Mouse (Mus musculus): Measurements from ENCODE around the gene Lmf2. TPM values are rescaled to one million over a fixed set of nuclear protein-coding genes. Genes with fewer than 3 reads are reported as not detected.

The Lmf2 gene
- 81.7 and 84.4 TPM in 2 replicates for polyA plus RNA-seq (2012; rRNA removed)

DNA sequence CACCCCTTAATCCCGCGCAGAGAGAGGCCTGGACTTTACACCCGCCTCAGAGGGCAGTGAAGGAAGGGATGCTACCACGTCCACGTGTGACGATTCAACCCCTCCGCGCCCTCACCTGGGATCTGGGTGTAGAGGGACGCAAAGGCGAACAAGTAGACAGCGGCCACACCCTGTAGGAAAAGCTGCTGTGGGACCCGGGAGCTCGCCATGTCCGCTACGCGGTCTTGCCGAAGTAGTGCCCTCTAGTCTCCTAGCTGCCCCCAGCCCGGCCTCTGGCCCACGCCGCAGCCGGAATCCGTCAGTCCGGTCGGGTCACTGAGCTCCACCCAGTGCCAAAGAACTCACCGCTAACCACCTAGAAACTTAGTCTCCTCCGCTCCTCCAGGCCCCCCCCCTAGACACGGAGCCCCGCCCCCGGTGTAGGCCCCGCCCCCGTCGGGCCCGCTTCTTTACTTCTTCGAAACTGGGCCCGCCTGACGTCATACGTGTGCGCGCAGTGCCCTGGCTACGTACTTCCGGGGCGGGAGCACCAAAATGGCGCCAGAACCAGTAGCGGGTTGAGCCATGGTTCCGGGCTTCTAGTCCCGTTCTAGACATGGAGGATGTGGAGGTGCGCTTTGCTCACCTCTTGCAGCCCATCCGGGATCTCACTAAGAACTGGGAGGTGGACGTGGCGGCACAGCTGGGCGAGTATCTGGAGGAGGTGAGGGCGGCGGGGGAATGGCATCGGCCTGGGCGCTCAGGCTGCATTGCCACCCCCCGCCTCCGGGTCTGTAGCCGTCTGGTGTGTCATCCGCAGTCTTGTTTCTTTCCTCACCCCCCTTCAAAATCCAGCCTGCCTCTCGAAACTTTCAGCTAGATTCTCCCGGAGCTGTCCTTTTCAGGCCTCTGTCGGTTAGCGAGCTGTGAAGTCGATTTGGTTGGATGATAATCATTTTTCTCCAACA lies at the start of gene Lmf2, which contains the start of gene Ncaph2:
Gene Lmf2, minus strand, starts transcription at position 419 of the 947 bp plus-strand sequence.
Gene Ncaph2, plus strand, starts transcription at position 479 of the 947 bp plus-strand sequence.
- WGBS = under 1% methylated on average over 64 of the region's 64 CpGs
- peak; percentile 98 for DNase-seq
- peaks cover 5% of the 10 kb centered on the region for H3K4me1 ChIP-seq (ENCODE audit: control insufficient read depth, insufficient read depth, low read length)
- TF ChIP-seq CTCF (IDR thresholded peaks at IDR 0.05; ENCODE audit: insufficient read depth, low read length) (no peak), POLR2A (IDR thresholded peaks at IDR 0.05; ENCODE audit: borderline replicate concordance, extremely low read depth, low read depth, low read length) (peak; percentile 61; the same call in 1 of the 2 replicates)
- H3K4me3 ChIP-seq (replicated peaks; ENCODE audit: extremely low read depth, low read depth, low read length) = peak within 1 kb of the TSS; percentile 74

DNA sequence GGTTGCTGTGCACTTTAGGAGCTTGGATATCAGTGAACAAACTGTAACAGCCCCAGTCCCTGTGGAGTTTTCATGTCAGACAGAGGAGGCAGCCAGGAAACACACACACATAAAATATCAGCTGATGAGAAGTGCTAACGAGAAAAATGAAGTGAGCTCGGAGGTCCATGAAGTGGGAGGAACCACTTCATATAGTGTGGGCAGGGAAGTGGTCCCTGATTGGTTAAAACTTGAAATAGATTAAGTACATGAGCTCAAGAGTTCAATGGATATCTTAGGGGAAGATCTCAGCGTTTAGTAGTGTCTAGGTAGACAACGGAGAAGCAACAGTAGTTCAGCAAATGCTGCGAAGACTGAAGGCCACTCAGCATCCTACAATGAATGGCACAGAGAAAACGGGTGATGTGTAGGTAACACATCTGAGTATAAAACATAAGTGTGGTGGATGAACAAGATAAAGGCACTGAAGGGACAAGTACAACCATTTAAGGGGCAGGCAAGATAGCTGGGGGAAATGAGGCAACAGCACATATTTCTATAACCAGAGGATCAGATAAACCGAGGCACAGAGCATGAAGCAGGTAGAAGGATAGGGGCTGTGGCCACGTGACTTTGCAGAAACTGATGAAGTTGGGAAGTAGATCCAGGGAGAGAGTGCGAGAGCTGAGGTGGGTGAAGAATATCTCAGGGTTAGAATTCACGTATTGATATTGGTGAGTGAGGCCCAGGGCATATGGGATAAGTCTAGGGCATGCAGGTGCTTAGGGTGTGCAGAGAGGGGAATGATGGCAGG lies 49.6 kb upstream of the Lmf2 start:
- TF ChIP-seq POLR2A (IDR thresholded peaks at IDR 0.05; ENCODE audit: borderline replicate concordance, extremely low read depth, low read depth, low read length) = no peak
- no peak for TF ChIP-seq CTCF (IDR thresholded peaks at IDR 0.05; ENCODE audit: insufficient read depth, low read length)
- H3K4me1 ChIP-seq (ENCODE audit: control insufficient read depth, insufficient read depth, low read length) = no peaks in the 10 kb centered on the region
- no peak overlapping the region for H3K4me3 ChIP-seq (replicated peaks; ENCODE audit: extremely low read depth, low read depth, low read length)
- no peak for DNase-seq
- 71% methylated on average over 10 of the region's 10 CpGs for WGBS

DNA sequence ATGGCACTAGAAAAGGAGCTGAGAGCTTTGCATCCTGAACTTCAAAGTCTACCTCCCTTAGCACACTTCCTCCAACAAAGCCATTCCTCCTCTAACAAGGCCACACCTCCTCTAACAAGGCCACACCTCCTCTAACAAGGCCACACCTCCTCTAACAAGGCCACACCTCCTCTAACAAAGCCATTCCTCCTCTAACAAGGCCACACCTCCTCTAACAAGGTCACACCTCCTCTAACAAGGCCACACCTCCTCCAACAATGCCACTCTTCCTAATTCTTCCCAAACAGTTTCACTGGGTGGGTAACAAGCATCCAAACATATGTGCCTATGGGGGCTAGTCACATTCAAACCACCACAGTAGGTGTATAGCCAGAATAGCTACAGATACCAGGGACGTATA lies 47.0 kb upstream of the Lmf2 start:
- 88% methylated on average over 1 of the region's 1 CpGs for WGBS
- TF ChIP-seq CTCF (IDR thresholded peaks at IDR 0.05; ENCODE audit: insufficient read depth, low read length) = no peak
- TF ChIP-seq POLR2A (IDR thresholded peaks at IDR 0.05; ENCODE audit: borderline replicate concordance, extremely low read depth, low read depth, low read length) = no peak
- Histone ChIP-seq H3K4me1 (ENCODE audit: control insufficient read depth, insufficient read depth, low read length) (no peaks in the 10 kb centered on the region), H3K4me3 (replicated peaks; ENCODE audit: extremely low read depth, low read depth, low read length) (no peak overlapping the region)
- no peak for DNase-seq

- no peak for DNase-seq
- TF ChIP-seq CTCF (IDR thresholded peaks at IDR 0.05; ENCODE audit: insufficient read depth, low read length) = no peak
- no peak for TF ChIP-seq POLR2A (IDR thresholded peaks at IDR 0.05; ENCODE audit: borderline replicate concordance, extremely low read depth, low read depth, low read length)
- H3K4me3 ChIP-seq (replicated peaks; ENCODE audit: extremely low read depth, low read depth, low read length) = no peak overlapping the region
- 70% methylated on average over 1 of the region's 1 CpGs for WGBS
- H3K4me1 ChIP-seq (ENCODE audit: control insufficient read depth, insufficient read depth, low read length) = no peaks in the 10 kb centered on the region
Measured at GRCm38 (mm10) chr15:89399716-89400115, 44.3 kb upstream of the Lmf2 start.

DNA sequence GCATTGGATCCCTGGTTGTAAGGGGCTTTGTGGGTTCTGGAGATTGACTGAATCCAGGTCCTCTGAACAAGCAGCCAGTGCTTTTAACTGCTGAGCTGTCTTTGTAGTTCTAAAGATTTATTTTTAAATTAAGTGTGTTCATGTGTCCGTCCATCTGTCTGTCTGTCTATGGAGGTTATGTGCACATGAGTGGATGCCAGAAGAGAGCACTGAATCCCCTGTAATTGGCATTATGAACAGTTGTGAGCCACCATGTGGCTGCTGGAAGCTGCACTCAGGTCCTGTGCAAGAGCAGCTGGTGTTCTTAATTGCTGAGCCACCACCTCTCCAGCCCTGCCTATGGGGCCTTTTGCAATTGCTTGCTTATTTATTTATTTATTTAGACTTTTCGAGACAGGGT lies 42.7 kb upstream of the Lmf2 start:
- Histone ChIP-seq H3K4me1 (ENCODE audit: control insufficient read depth, insufficient read depth, low read length) (no peaks in the 10 kb centered on the region), H3K4me3 (replicated peaks; ENCODE audit: extremely low read depth, low read depth, low read length) (no peak overlapping the region)
- no peak for DNase-seq
- WGBS = 86% methylated on average over 2 of the region's 2 CpGs
- no peak for TF ChIP-seq CTCF (IDR thresholded peaks at IDR 0.05; ENCODE audit: insufficient read depth, low read length)
- no peak for TF ChIP-seq POLR2A (IDR thresholded peaks at IDR 0.05; ENCODE audit: borderline replicate concordance, extremely low read depth, low read depth, low read length)

DNA sequence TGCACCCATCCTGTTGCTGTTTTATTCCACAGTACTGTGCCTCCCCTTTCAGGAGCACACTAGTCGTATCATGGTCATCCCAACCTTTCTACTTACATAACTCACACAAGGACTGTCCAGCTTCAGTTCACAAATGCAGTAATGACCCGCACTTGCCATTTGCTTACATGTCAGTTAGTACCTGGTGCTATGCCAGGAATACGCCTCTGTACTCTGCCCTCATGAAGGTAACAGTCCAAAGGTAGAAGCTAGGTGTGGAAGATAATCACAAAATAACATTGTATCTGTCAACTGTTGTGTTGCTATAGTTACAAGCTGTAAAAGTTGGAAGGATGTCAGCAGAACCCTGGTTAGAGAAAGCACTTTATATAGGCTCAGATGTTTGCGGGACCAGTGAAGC lies 41.4 kb upstream of the Lmf2 start:
- no peak for TF ChIP-seq CTCF (IDR thresholded peaks at IDR 0.05; ENCODE audit: insufficient read depth, low read length)
- no peaks in the 10 kb centered on the region for H3K4me1 ChIP-seq (ENCODE audit: control insufficient read depth, insufficient read depth, low read length)
- H3K4me3 ChIP-seq (replicated peaks; ENCODE audit: extremely low read depth, low read depth, low read length) = no peak overlapping the region
- DNase-seq = no peak
- WGBS = 85% methylated on average over 4 of the region's 4 CpGs

- no peak for DNase-seq
- Histone ChIP-seq H3K4me3 (replicated peaks; ENCODE audit: extremely low read depth, low read depth, low read length) (no peak overlapping the region), H3K4me1 (ENCODE audit: control insufficient read depth, insufficient read depth, low read length) (no peaks in the 10 kb centered on the region)
- WGBS = 88% methylated on average over 10 of the region's 10 CpGs
- TF ChIP-seq CTCF (IDR thresholded peaks at IDR 0.05; ENCODE audit: insufficient read depth, low read length) = no peak
- no peak for TF ChIP-seq POLR2A (IDR thresholded peaks at IDR 0.05; ENCODE audit: borderline replicate concordance, extremely low read depth, low read depth, low read length)
Measured at GRCm38 (mm10) chr15:89390081-89390480, 34.6 kb upstream of the Lmf2 start.

DNA sequence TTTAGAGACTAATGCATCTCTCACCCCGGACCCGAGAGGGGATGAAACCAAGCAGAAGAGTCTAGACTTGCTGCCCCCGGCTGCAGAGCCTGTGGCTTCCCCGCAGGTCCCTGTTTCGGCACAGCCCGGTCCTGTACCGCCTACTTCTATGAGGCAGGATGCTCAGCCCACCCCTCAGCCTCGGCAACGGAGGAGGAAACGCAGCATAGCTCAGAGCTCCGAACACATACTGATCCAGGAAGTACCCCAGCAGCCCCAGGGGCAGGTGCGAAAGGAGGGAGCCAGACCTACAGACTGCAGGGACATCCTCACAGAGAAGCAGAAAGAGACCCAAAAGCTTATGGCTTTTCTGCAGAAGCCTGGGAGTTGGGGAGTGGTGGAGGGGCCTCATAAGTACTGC lies 31.7 kb upstream of the Lmf2 start:
- H3K4me1 ChIP-seq (ENCODE audit: control insufficient read depth, insufficient read depth, low read length) = no peaks in the 10 kb centered on the region
- TF ChIP-seq POLR2A (IDR thresholded peaks at IDR 0.05; ENCODE audit: borderline replicate concordance, extremely low read depth, low read depth, low read length) = no peak
- TF ChIP-seq CTCF (IDR thresholded peaks at IDR 0.05; ENCODE audit: insufficient read depth, low read length) = no peak
- DNase-seq = no peak
- no peak overlapping the region for H3K4me3 ChIP-seq (replicated peaks; ENCODE audit: extremely low read depth, low read depth, low read length)
- 33% methylated on average over 12 of the region's 12 CpGs for WGBS

GRCm38 (mm10) chr15:89384617-89385016 lies 29.2 kb upstream of the Lmf2 start, which contains the start of gene Klhdc7b:
TSS of gene Klhdc7b (plus strand) at chr15:89384917.
- Histone ChIP-seq H3K4me3 (replicated peaks; ENCODE audit: extremely low read depth, low read depth, low read length) (no peak within 1 kb of the TSS), H3K4me1 (ENCODE audit: control insufficient read depth, insufficient read depth, low read length) (no peaks in the 10 kb centered on the region)
- TF ChIP-seq CTCF (IDR thresholded peaks at IDR 0.05; ENCODE audit: insufficient read depth, low read length) (no peak), POLR2A (IDR thresholded peaks at IDR 0.05; ENCODE audit: borderline replicate concordance, extremely low read depth, low read depth, low read length) (no peak)
- no peak for DNase-seq
- WGBS = 84% methylated on average over 7 of the region's 7 CpGs

All from lung, adult 2 months (tissue).